Mouse (Mus musculus): ENCODE measurements around the gene Pid1. TPM values are rescaled to one million over a fixed set of nuclear protein-coding genes. Genes with fewer than 3 reads are reported as not detected.

The Pid1 gene
- total and polyA plus RNA-seq, 2 experiments from 2014 or later, result 60.2 to 64.0 TPM

- no peak overlapping the region for H3K4me2 ChIP-seq (ENCODE audit: low read depth, low read length, poor library complexity, severe bottlenecking)
- no peaks in the 10 kb centered on the region for H3K4me1 ChIP-seq (ENCODE audit: insufficient read depth, low read length)
- ATAC-seq (ENCODE audit: low FRiP score), result no peak
- H3K4me3 ChIP-seq (ENCODE audit: low read depth, low read length), result no peak overlapping the region
- H3K27ac ChIP-seq (ENCODE audit: low read depth, low read length), result no peak overlapping the region
- H3K36me3 ChIP-seq (ENCODE audit: insufficient read depth, low read length), result no peaks in the 10 kb centered on the region
- no peak for TF ChIP-seq CTCF (IDR thresholded peaks at IDR 0.05)
- no peaks in the 10 kb centered on the region for H3K9me3 ChIP-seq (ENCODE audit: low read length)
- no peak overlapping the region for H3K9ac ChIP-seq (replicated peaks; ENCODE audit: low read length, poor library complexity, severe bottlenecking)
- no peak for DNase-seq (ENCODE audit: low spot score)
- no peaks in the 10 kb centered on the region for H3K27me3 ChIP-seq (ENCODE audit: insufficient read depth, low read length)
- 63% methylated on average over 1 of the region's 1 CpGs for WGBS
Observed at GRCm38 (mm10) chr1:84402154-84402553, 38.2 kb upstream of the Pid1 start.

GRCm38 (mm10) chr1:84399671-84400070 is 35.7 kb upstream of the Pid1 start:
- ATAC-seq (ENCODE audit: low FRiP score) (no peak), DNase-seq (ENCODE audit: low spot score) (no peak)
- no peak for TF ChIP-seq CTCF (IDR thresholded peaks at IDR 0.05)
- H3K4me1 ChIP-seq (ENCODE audit: insufficient read depth, low read length), result no peaks in the 10 kb centered on the region
- no peak overlapping the region for H3K4me2 ChIP-seq (ENCODE audit: low read depth, low read length, poor library complexity, severe bottlenecking)
- no peak overlapping the region for H3K9ac ChIP-seq (replicated peaks; ENCODE audit: low read length, poor library complexity, severe bottlenecking)
- no peaks in the 10 kb centered on the region for H3K27me3 ChIP-seq (ENCODE audit: insufficient read depth, low read length)
- WGBS, result 90% methylated on average over 3 of the region's 3 CpGs
- peaks cover 2% of the 10 kb centered on the region; the same call in 1 of the 2 replicates for H3K36me3 ChIP-seq (ENCODE audit: insufficient read depth, low read length)
- H3K9me3 ChIP-seq (ENCODE audit: low read length), result no peaks in the 10 kb centered on the region
- no peak overlapping the region for H3K27ac ChIP-seq (ENCODE audit: low read depth, low read length)
- no peak overlapping the region for H3K4me3 ChIP-seq (ENCODE audit: low read depth, low read length)

- no peak for ATAC-seq (ENCODE audit: low FRiP score)
- TF ChIP-seq CTCF (IDR thresholded peaks at IDR 0.05), result no peak
- Histone ChIP-seq H3K9me3 (ENCODE audit: low read length) (no peaks in the 10 kb centered on the region), H3K9ac (replicated peaks; ENCODE audit: low read length, poor library complexity, severe bottlenecking) (no peak overlapping the region), H3K4me3 (ENCODE audit: low read depth, low read length) (no peak overlapping the region), H3K4me1 (ENCODE audit: insufficient read depth, low read length) (no peaks in the 10 kb centered on the region), H3K36me3 (ENCODE audit: insufficient read depth, low read length) (peaks cover 5% of the 10 kb centered on the region; the same call in 1 of the 2 replicates), H3K4me2 (ENCODE audit: low read depth, low read length, poor library complexity, severe bottlenecking) (no peak overlapping the region), H3K27ac (ENCODE audit: low read depth, low read length) (no peak overlapping the region), H3K27me3 (ENCODE audit: insufficient read depth, low read length) (no peaks in the 10 kb centered on the region)
- no peak for DNase-seq (ENCODE audit: low spot score)
- WGBS, result 89% methylated on average over 4 of the region's 4 CpGs
Observed at GRCm38 (mm10) chr1:84399118-84399517, 35.1 kb upstream of the Pid1 start.

- Histone ChIP-seq H3K4me2 (ENCODE audit: low read depth, low read length, poor library complexity, severe bottlenecking) (no peak overlapping the region), H3K4me3 (ENCODE audit: low read depth, low read length) (no peak overlapping the region), H3K4me1 (ENCODE audit: insufficient read depth, low read length) (no peaks in the 10 kb centered on the region), H3K9ac (replicated peaks; ENCODE audit: low read length, poor library complexity, severe bottlenecking) (no peak overlapping the region), H3K36me3 (ENCODE audit: insufficient read depth, low read length) (peaks cover 7% of the 10 kb centered on the region; the same call in 1 of the 2 replicates), H3K27ac (ENCODE audit: low read depth, low read length) (no peak overlapping the region), H3K9me3 (ENCODE audit: low read length) (no peaks in the 10 kb centered on the region), H3K27me3 (ENCODE audit: insufficient read depth, low read length) (no peaks in the 10 kb centered on the region)
- DNase-seq (ENCODE audit: low spot score) (no peak), ATAC-seq (ENCODE audit: low FRiP score) (no peak)
- 86% methylated on average over 3 of the region's 3 CpGs for WGBS
- TF ChIP-seq CTCF (IDR thresholded peaks at IDR 0.05), result no peak
Observed at GRCm38 (mm10) chr1:84396787-84397186, 32.8 kb upstream of the Pid1 start.

- Histone ChIP-seq H3K27me3 (ENCODE audit: insufficient read depth, low read length) (no peaks in the 10 kb centered on the region), H3K4me2 (ENCODE audit: low read depth, low read length, poor library complexity, severe bottlenecking) (no peak overlapping the region), H3K4me1 (ENCODE audit: insufficient read depth, low read length) (no peaks in the 10 kb centered on the region), H3K4me3 (ENCODE audit: low read depth, low read length) (no peak overlapping the region), H3K36me3 (ENCODE audit: insufficient read depth, low read length) (peaks cover 8% of the 10 kb centered on the region; the same call in 1 of the 2 replicates), H3K9me3 (ENCODE audit: low read length) (no peaks in the 10 kb centered on the region), H3K27ac (ENCODE audit: low read depth, low read length) (no peak overlapping the region), H3K9ac (replicated peaks; ENCODE audit: low read length, poor library complexity, severe bottlenecking) (no peak overlapping the region)
- DNase-seq (ENCODE audit: low spot score) (no peak), ATAC-seq (ENCODE audit: low FRiP score) (no peak)
- TF ChIP-seq CTCF (IDR thresholded peaks at IDR 0.05), result no peak
- 61% methylated on average over 8 of the region's 8 CpGs for WGBS
Observed at GRCm38 (mm10) chr1:84395928-84396327, 31.9 kb upstream of the Pid1 start.

GRCm38 (mm10) chr1:84390961-84391360 is 27.0 kb upstream of the Pid1 start:
- no peak for ATAC-seq (ENCODE audit: low FRiP score)
- H3K9me3 ChIP-seq (ENCODE audit: low read length), result no peaks in the 10 kb centered on the region
- peaks cover 12% of the 10 kb centered on the region; the same call in 1 of the 2 replicates for H3K36me3 ChIP-seq (ENCODE audit: insufficient read depth, low read length)
- no peak overlapping the region for H3K4me2 ChIP-seq (ENCODE audit: low read depth, low read length, poor library complexity, severe bottlenecking)
- DNase-seq (ENCODE audit: low spot score), result no peak
- H3K4me1 ChIP-seq (ENCODE audit: insufficient read depth, low read length), result no peaks in the 10 kb centered on the region
- H3K27me3 ChIP-seq (ENCODE audit: insufficient read depth, low read length), result no peaks in the 10 kb centered on the region
- no peak overlapping the region for H3K4me3 ChIP-seq (ENCODE audit: low read depth, low read length)
- H3K9ac ChIP-seq (replicated peaks; ENCODE audit: low read length, poor library complexity, severe bottlenecking), result no peak overlapping the region
- no peak for TF ChIP-seq CTCF (IDR thresholded peaks at IDR 0.05)
- no peak overlapping the region for H3K27ac ChIP-seq (ENCODE audit: low read depth, low read length)
- 92% methylated on average over 4 of the region's 4 CpGs for WGBS
